Mouse (Mus musculus) embryonic facial prominence, embryonic 10.5 days (tissue): ENCODE measurements around the gene Mxd4. TPM values are rescaled to one million over a fixed set of nuclear protein-coding genes. Genes with fewer than 3 reads are reported as not detected.

Experiments
- DNase-seq: peaks from one replicate; pipeline ENCODE4 v3.0.0-alpha.2; 2017; ENCODE audit warnings: low spot score
- H3K27ac ChIP-seq: fragments of 300-500 bp; sonication (generic); replicated peaks from 2 replicates; pipeline ENCODE4 v1.5.1; 2016; ENCODE audit warnings: mild to moderate bottlenecking
- H3K27me3 ChIP-seq: fragments of 300-500 bp; sonication (generic); replicated peaks from 2 replicates; pipeline ENCODE4 v1.6.1; 2016; ENCODE audit warnings: low read depth, mild to moderate bottlenecking; ENCODE audit not compliant: poor library complexity, severe bottlenecking
- H3K36me3 ChIP-seq: fragments of 300-500 bp; sonication (generic); replicated peaks from 2 replicates; pipeline ENCODE4 v1.6.1; 2016; ENCODE audit warnings: mild to moderate bottlenecking, moderate library complexity
- H3K4me1 ChIP-seq: fragments of 300-500 bp; sonication (generic); 2 replicates; pipeline ENCODE4 v1.6.1; 2016
- H3K4me3 ChIP-seq: fragments of 300-500 bp; sonication (generic); 2 replicates; pipeline ENCODE4 v1.5.1; 2016; ENCODE audit warnings: mild to moderate bottlenecking, moderate library complexity
- H3K9me3 ChIP-seq: fragments of 300-500 bp; sonication (generic); 2 replicates; pipeline ENCODE4 v1.6.1; 2016; ENCODE audit warnings: mild to moderate bottlenecking
- WGBS: fragments of 180-500 bp; shearing (Covaris S2); methylation state at CpG from one replicate; pipeline ENCODE4 v1.1.7; 2016; 5-methylcytosine and 5-hydroxymethylcytosine counted together
- polyA plus RNA-seq: library from polyadenylated mRNA; unstranded; fragments of >200 nt; fragmentation: Nextera tagmentation; extraction: Ambion mirVana; gene quantifications from 2 replicates; pipeline ENCODE4 v1.2.1, GENCODE M21; 2016

Mxd4 gene
- 18.7 and 23.0 TPM in 2 replicates for polyA plus RNA-seq

DNA sequence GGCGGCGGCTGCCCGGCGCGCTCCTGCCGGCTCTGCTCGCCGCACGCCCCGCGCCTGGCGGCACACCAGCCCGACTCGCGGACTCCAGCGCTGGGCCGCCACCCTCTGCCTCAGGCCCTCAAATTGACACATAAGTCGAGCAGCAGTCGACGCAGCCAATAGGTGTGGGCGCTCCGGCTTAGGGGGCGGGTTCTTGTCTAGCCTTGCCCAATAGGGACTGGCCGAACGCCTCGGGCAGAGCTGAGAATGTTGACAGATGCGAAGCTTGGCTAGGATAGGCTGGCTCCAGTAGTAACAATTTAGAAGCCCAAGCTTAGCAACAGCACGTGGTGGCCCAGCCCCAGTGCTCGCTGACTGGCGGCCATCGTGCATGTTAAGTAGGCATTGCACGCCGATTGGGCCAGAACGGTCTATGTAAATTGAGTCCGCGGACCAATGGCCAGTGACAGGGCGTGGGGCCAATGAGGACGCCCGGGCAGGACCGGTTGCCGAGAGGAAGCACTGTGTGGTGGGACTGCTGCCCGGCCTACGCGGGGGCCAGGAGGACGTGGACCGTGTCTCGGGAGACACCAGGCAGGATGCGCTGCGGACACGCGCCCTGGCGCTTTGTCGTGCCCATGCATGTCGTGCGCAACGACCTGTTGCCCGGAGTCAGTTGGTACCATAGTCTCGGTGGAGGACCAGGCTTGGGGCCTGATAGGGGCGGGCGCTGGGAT lies at the start of gene Mxd4:
Gene Mxd4 (minus strand): TSS at position 120 of the 716 bp plus-strand sequence.
- under 1% methylated on average over 60 of the region's 60 CpGs for WGBS
- Histone ChIP-seq H3K4me3 (peak within 1 kb of the TSS; percentile 95), H3K27me3 (peaks cover 16% of the 10 kb centered on the region; the same call in 1 of the 2 replicates), H3K36me3 (peaks cover 12% of the 10 kb centered on the region; the same call in 1 of the 2 replicates), H3K4me1 (peaks cover 48% of the 10 kb centered on the region), H3K9me3 (no peaks in the 10 kb centered on the region), H3K27ac (peak within 1 kb of the TSS; percentile 89)
- peak; percentile 99 for DNase-seq

DNA sequence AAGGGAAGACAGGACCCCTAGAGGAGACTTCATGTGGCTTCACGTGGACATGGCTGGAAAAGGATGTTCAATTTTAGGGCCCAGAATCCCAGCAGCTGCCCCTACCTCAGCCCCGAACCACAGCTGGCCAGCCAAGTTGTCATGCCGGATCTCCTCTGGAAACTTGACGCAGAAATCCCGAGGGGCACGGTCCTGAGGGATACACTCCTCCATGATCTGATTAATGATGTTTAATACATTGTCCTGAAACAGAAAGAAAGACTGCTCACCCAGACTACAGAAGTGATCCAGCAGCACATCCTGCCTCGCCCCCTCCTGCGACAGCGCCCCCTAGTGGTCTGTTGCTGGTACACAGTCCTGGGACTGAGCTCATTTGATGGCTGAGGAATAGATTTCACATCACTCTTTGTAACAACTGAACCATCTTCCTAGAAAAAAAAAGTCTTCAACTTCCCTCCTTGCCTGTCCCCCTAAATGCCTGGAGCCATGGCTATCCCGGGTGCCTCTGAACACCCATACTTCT lies 48.4 kb upstream of the Mxd4 start:
- peak; percentile 64 for DNase-seq
- no peaks in the 10 kb centered on the region for H3K27me3 ChIP-seq

DNA sequence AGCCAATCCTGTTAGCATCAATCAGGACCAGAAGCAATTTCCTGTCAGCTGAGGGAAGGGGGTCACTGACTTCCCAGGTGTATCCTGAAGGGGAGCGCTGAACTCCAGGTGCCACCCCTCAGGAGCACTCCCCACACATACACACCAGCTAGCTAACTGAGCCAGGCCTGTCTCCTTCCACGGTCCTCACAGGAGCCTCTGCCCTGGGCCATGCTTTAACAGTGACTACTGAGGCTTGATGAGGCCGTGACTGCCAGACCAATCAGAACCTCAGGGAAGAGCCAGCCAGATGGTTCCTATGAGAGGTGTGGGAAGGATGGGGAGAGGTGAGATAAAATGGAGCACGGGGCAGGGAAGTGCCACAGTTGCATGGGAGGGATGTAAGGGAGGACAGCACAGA lies 47.5 kb upstream of the Mxd4 start:
- H3K4me1 ChIP-seq: 0 out of 2 replicates have a peak, but pooled peaks cover 7% of the 10 kb centered on the region
- no peaks in the 10 kb centered on the region for H3K36me3 ChIP-seq
- H3K27me3 ChIP-seq: no peaks in the 10 kb centered on the region
- DNase-seq: no peak
- 79% methylated on average over 4 of the region's 4 CpGs for WGBS
- no peaks in the 10 kb centered on the region for H3K9me3 ChIP-seq
- H3K4me3 ChIP-seq: no peak overlapping the region
- H3K27ac ChIP-seq: no peak overlapping the region

More for the DNA sequence above, 48.4 kb upstream of the Mxd4 start:
- Histone ChIP-seq H3K9me3 (no peaks in the 10 kb centered on the region), H3K36me3 (no peaks in the 10 kb centered on the region), H3K4me1 (0 out of 2 replicates have a peak, but pooled peaks cover 4% of the 10 kb centered on the region), H3K27ac (no peak overlapping the region), H3K4me3 (no peak overlapping the region)
- WGBS: 54% methylated on average over 10 of the region's 10 CpGs

DNA sequence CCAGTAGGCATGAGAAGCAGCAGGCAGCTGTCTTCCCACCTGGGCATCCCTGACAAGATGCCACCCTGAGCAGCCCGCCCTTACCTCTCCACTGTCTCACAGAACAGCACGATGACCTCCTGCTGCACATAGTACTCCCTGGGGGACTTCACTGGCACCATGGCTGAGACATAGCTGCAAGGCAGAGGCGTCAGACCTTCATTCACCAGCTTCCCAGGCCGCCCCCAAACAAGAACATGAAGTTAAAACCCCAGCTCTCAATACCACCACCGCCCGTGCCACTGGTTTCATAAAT lies 45.6 kb upstream of the Mxd4 start:
- Histone ChIP-seq H3K27ac (no peak overlapping the region), H3K36me3 (no peaks in the 10 kb centered on the region), H3K4me1 (0 out of 2 replicates have a peak, but pooled peaks cover 7% of the 10 kb centered on the region), H3K4me3 (no peak overlapping the region), H3K9me3 (no peaks in the 10 kb centered on the region), H3K27me3 (no peaks in the 10 kb centered on the region)
- DNase-seq: no peak
- WGBS: 88% methylated on average over 6 of the region's 6 CpGs

DNA sequence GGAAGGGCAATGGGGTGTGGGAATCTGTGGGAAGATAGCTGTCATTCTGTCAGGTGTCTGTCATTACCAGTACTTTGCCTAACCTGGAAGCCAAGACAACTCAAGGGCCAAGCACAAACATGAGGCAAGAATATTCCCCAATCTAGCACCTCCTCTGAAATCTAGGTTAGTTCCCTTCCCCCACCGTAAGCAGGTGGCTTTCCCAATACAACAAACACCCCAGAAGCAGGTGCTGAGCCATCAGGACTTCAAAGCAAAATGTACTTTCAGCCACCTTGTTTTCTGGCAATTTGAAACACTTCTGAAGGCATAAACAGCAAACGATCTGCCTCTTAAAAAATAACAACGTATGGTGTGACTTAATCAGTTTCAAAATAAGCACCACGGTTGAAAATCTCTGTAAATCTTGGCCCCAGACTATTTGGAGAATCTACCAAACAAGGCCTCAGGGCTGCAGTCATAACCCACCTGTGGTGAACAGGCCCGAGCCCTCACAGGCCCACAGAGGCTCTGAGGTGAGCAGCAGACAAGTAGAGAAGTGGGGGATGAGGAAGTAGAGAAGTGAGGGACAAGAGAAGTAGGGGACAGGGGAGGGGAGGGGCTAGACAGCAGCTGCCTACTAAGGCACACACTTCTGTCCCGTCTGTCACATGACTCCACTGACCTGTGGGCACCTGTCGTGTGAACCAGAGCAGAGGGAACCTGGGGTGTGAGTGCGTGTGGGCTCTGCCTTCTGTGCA lies 45.1 kb upstream of the Mxd4 start:
- no peak overlapping the region for H3K27ac ChIP-seq
- WGBS: 74% methylated on average over 8 of the region's 8 CpGs

GRCm38 (mm10) chr5:34231901-34232300 lies 44.4 kb upstream of the Mxd4 start:
- H3K27me3 ChIP-seq: no peaks in the 10 kb centered on the region
- no peaks in the 10 kb centered on the region for H3K36me3 ChIP-seq
- H3K4me3 ChIP-seq: no peak overlapping the region
- H3K27ac ChIP-seq: no peak overlapping the region
- 0 out of 2 replicates have a peak, but pooled peaks cover 7% of the 10 kb centered on the region for H3K4me1 ChIP-seq
- DNase-seq: no peak
- H3K9me3 ChIP-seq: no peaks in the 10 kb centered on the region
- WGBS: 85% methylated on average over 6 of the region's 6 CpGs

More for the DNA sequence above, 45.1 kb upstream of the Mxd4 start:
- Histone ChIP-seq H3K9me3 (no peaks in the 10 kb centered on the region), H3K4me1 (0 out of 2 replicates have a peak, but pooled peaks cover 7% of the 10 kb centered on the region), H3K4me3 (no peak overlapping the region), H3K36me3 (no peaks in the 10 kb centered on the region), H3K27me3 (no peaks in the 10 kb centered on the region)
- no peak for DNase-seq

GRCm38 (mm10) chr5:34230599-34231485 lies 43.3 kb upstream of the Mxd4 start:
- WGBS: 82% methylated on average over 9 of the region's 9 CpGs
- Histone ChIP-seq H3K4me3 (no peak overlapping the region), H3K4me1 (0 out of 2 replicates have a peak, but pooled peaks cover 7% of the 10 kb centered on the region), H3K36me3 (no peaks in the 10 kb centered on the region), H3K27ac (no peak overlapping the region), H3K27me3 (no peaks in the 10 kb centered on the region), H3K9me3 (no peaks in the 10 kb centered on the region)
- DNase-seq: no peak

- WGBS: 91% methylated on average over 5 of the region's 5 CpGs
- Histone ChIP-seq H3K27ac (no peak overlapping the region), H3K36me3 (no peaks in the 10 kb centered on the region), H3K4me3 (no peak overlapping the region), H3K27me3 (no peaks in the 10 kb centered on the region), H3K9me3 (no peaks in the 10 kb centered on the region), H3K4me1 (0 out of 2 replicates have a peak, but pooled peaks cover 3% of the 10 kb centered on the region)
- no peak for DNase-seq
These were observed 42.0 kb upstream of the Mxd4 start for GRCm38 (mm10) chr5:34229503-34229902.

GRCm38 (mm10) chr5:34225516-34225915 lies 38.0 kb upstream of the Mxd4 start:
- H3K36me3 ChIP-seq: no peaks in the 10 kb centered on the region
- no peaks in the 10 kb centered on the region for H3K27me3 ChIP-seq
- no peak overlapping the region for H3K27ac ChIP-seq
- no peak overlapping the region for H3K4me3 ChIP-seq
- no peak for DNase-seq
- H3K9me3 ChIP-seq: no peaks in the 10 kb centered on the region
- H3K4me1 ChIP-seq: 0 out of 2 replicates have a peak, but pooled peaks cover 3% of the 10 kb centered on the region
- WGBS: 86% methylated on average over 2 of the region's 2 CpGs

DNA sequence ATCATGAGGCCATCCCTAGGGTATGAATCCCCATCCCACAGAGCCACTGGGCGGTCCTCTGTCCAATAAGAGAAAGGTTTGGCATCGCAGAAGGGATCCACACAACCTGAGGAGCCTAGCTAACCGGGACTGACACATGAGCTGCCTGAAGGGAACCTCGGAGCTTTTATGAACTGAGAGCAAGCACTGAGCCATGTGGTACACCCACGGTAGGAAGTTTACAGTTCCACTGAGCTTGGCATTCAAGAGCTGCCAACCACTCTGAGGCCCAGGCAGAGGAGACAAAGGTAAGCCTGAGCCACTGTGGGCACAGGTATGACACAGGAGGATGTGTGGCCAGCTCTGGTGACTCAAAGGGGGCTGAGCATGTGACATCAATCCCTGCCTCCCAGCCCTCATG lies 37.0 kb upstream of the Mxd4 start:
- Histone ChIP-seq H3K4me1 (no peaks in the 10 kb centered on the region), H3K9me3 (no peaks in the 10 kb centered on the region), H3K27me3 (no peaks in the 10 kb centered on the region), H3K36me3 (no peaks in the 10 kb centered on the region), H3K4me3 (no peak overlapping the region), H3K27ac (no peak overlapping the region)
- WGBS: 86% methylated on average over 5 of the region's 5 CpGs
- no peak for DNase-seq

- Histone ChIP-seq H3K9me3 (no peaks in the 10 kb centered on the region), H3K36me3 (no peaks in the 10 kb centered on the region), H3K27me3 (no peaks in the 10 kb centered on the region), H3K27ac (no peak overlapping the region), H3K4me3 (no peak overlapping the region), H3K4me1 (peaks cover 12% of the 10 kb centered on the region; the same call in 1 of the 2 replicates)
- no peak for DNase-seq
- WGBS: 90% methylated on average over 4 of the region's 4 CpGs
These were observed 32.5 kb upstream of the Mxd4 start for GRCm38 (mm10) chr5:34220001-34220400.

DNA sequence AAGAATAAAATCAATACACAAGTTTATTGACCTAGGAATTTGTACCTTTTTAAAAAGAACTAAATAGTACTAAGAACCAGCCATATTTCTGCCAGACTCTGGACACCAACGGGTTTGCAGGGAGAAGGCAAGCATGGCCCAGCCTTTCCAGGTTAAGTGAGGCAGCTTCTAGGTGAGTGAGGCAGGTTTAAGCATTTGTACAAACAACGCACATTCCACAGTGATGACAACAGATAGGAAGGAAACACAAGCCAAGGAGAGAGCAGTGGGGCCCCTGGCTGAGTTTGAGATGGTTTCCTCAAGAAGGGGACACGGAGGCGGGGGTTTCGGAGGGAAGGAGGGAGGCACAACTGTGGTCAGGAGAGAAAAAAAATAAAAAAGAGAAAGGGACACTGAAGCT lies 31.2 kb upstream of the Mxd4 start:
- DNase-seq: no peak
- 66% methylated on average over 5 of the region's 5 CpGs for WGBS
- Histone ChIP-seq H3K36me3 (no peaks in the 10 kb centered on the region), H3K4me3 (no peak overlapping the region), H3K27me3 (no peaks in the 10 kb centered on the region), H3K9me3 (no peaks in the 10 kb centered on the region), H3K27ac (no peak overlapping the region), H3K4me1 (peaks cover 12% of the 10 kb centered on the region; the same call in 1 of the 2 replicates)
